Mouse (Mus musculus) olfactory bulb, adult 2 months (tissue): Measurements from ENCODE around the gene Sema3e. TPM values are rescaled to one million over a fixed set of nuclear protein-coding genes. Genes with fewer than 3 reads are reported as not detected.

Experiments used
- H3K27ac ChIP-seq: fragments of 200-500 bp; 2 replicates; pipeline ENCODE4 v1.5.1; 2012; ENCODE audit warnings: low read depth, low read length; ENCODE audit not compliant: insufficient read depth
- H3K4me1 ChIP-seq: fragments of 200-500 bp; 2 replicates; pipeline ENCODE4 v1.6.1; 2012; ENCODE audit warnings: low read length; ENCODE audit not compliant: control insufficient read depth, insufficient read depth
- H3K4me3 ChIP-seq: fragments of 200-500 bp; 2 replicates; pipeline ENCODE4 v1.5.1; 2012; ENCODE audit warnings: mild to moderate bottlenecking, low read depth, low read length, moderate library complexity; ENCODE audit not compliant: insufficient read depth
- CTCF ChIP-seq: fragments of 200-500 bp; IDR thresholded peaks from 2 replicates; pipeline ENCODE4 v1.5.1; 2012; ENCODE audit warnings: low read depth, mild to moderate bottlenecking, low read length, moderate library complexity; ENCODE audit not compliant: insufficient read depth
- POLR2A ChIP-seq: fragments of 200-500 bp; IDR thresholded peaks from 2 replicates; pipeline ENCODE4 v1.6.1; 2012; ENCODE audit warnings: mild to moderate bottlenecking, low read depth, low read length, moderate library complexity; ENCODE audit not compliant: insufficient read depth
- WGBS: fragments of 180-500 bp; shearing (Covaris S2); methylation state at CpG from one replicate; pipeline ENCODE4 v1.1.7; 2018; 5-methylcytosine and 5-hydroxymethylcytosine counted together
- polyA plus RNA-seq: library from polyadenylated mRNA; stranded (reverse); fragments of >200 nt; gene quantifications from 2 replicates; pipeline ENCODE4 v1.2.4, GENCODE M21; 2012; ENCODE audit warnings: low replicate concordance; ENCODE audit not compliant: missing spikeins, insufficient read depth, insufficient read length

Gene Sema3e
- polyA plus RNA-seq, 1 experiment, result not detected

DNA sequence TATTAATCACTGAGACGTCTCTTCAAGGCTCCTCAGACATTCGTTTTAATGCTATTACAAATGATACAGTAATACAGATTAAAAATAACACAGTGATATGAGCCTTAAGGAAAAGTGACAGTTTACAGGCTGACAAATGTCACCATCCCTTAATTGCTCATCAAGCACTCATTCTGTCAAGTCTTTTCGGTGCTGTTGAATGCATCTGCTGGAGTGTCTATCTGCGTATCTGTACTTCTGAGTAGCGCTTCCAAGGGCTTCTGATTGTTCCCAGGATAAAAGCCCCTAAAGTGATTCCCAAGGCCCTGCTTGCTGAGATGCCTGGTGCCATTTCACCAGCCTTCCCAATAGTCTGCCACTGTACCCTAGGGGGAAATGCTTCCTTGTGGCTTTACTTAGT lies 29.4 kb downstream of the Sema3e start:
- H3K4me3 ChIP-seq, result no peak overlapping the region
- 86% methylated on average over 5 of the region's 5 CpGs for WGBS
- no peak overlapping the region for H3K27ac ChIP-seq
- TF ChIP-seq POLR2A (no peak), CTCF (no peak)
- no peaks in the 10 kb centered on the region for H3K4me1 ChIP-seq

DNA sequence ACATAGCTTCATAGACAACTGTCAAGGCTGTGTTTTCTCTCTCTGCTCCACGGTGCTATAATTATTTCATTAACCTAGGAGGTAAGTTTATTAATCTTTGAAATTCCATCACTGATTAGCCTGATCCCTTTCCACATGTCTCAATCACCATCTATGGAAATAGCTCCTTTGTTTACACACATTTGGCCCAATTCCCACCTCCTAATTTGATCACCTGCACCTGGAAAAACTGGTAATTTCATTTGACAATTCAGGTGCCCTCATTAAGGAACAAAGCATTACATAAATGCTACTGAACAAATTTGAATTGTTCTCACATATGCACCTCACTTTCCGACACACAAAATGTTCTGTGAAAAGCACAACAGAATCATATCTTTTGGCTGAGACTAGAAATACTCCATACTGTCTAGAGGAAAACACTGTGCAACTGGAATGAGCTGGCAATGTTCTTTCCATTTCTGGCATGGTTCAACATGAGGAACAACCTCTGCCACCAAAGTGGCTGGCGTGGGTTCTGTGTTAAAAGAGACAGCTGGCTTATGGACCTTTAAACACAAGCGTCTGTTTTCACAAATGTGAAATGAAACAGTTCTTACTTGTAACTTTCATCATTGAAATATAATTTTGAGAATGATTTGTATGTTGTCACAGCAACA lies 34.9 kb downstream of the Sema3e start:
- WGBS, result 70% methylated on average over 4 of the region's 4 CpGs
- no peaks in the 10 kb centered on the region for H3K4me1 ChIP-seq
- TF ChIP-seq CTCF, result no peak
- no peak for TF ChIP-seq POLR2A
- no peak overlapping the region for H3K4me3 ChIP-seq
- H3K27ac ChIP-seq, result no peak overlapping the region

DNA sequence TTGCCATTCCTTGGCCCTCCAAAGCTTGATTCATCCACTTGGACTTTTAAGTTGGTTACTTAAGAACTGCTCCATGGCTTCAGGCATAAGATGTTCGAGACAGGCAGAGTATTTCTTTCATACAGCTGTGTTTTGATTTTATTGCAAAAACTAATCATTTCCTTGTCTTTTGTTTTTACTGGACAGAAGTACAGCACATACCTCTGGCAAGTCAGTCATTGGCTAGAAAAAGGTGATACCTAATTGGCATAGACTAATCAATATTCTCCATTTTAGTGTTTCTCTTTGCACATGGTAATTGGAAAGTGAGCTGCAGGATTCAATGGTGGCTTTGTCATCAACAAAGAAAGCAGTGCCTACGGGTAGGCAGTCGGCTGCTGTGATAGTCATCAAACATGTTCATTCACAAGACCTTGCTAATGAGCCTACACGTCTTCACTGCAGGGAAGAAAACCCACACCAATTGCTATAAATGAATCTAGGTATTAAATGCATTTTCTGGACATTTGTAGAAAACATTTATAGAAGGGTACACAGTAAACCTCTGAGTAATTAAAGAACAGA lies 37.9 kb downstream of the Sema3e start:
- H3K27ac ChIP-seq, result no peak overlapping the region
- WGBS, result 53% methylated on average over 4 of the region's 4 CpGs
- TF ChIP-seq CTCF (no peak), POLR2A (no peak)
- no peak overlapping the region for H3K4me3 ChIP-seq
- H3K4me1 ChIP-seq, result no peaks in the 10 kb centered on the region

DNA sequence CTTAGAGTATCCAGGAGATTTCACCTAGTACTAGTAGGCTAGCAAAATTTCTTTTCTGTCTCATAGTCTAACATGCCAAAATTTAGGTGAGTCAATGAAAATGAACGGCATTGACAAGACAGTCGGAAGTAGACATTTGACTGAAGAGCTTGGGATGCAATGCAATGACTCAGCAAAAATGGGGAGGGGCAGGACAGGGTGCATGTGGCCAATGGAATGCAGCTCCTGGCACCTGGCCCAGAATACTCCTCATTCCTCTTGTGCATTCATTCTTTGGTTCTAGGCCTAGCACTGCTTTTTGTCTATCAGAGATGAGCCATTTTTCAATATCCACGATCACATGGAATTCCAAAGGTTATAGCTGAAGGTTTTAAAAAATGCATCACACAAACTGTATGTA lies 48.1 kb downstream of the Sema3e start:
- no peak overlapping the region for H3K27ac ChIP-seq
- WGBS, result 86% methylated on average over 3 of the region's 3 CpGs
- TF ChIP-seq CTCF, result no peak
- TF ChIP-seq POLR2A, result no peak
- H3K4me1 ChIP-seq, result no peaks in the 10 kb centered on the region
- no peak overlapping the region for H3K4me3 ChIP-seq

DNA sequence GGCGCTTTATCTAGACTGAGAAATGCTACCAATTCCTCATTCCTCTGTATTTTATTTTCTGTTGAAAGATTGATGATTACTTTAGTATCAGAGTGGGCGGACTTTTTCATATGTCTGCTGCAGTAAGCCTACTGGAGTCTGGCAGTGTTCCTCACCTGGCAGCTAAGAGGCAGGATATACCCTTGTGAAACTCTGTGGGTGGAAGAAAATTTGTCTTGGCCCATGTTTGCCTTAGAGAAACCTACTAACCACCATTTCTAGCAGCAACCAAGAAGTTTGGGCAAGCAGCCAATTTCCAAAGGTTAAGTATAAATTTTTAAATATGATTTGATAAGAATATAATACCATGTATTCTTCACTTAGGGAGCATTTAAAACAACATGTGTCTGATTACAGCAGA lies 63.0 kb downstream of the Sema3e start:
- no peak for TF ChIP-seq CTCF
- TF ChIP-seq POLR2A, result no peak
- no peak overlapping the region for H3K27ac ChIP-seq
- no peak overlapping the region for H3K4me3 ChIP-seq
- 88% methylated on average over 2 of the region's 2 CpGs for WGBS
- H3K4me1 ChIP-seq, result peaks cover 3% of the 10 kb centered on the region; the same call in 1 of the 2 replicates

DNA sequence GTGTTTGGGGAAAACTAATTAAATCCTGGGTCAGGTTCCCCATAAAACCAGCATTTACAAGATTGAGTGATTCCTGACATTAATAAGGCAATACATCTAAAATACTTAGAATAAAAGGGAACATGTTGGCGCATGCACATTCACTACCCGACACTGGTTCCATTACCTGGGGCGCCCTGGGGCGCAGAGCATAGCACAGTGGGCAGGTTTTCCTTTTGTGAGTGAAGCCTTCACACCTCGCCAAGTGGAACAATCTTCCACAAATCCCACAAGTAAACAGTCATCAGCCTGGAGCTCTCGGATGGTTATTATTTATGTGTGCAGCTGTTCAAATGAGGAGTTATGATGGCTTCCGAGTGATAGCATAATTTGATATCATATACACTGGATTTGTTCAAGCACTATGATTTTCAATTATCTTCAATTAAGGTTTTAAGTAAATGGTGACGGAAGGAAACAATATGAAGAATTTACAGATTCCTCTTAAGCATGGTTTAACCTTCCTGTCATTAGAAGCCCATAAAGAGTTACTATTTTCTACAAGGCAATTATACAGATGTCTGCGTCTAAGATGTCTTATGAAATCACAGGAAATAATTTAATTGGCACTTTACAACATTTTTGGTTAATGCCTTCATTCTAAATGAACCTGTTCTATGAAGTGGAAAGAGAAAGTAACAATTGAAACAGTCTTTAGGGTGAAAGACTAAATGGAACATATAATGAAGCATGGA lies 65.0 kb downstream of the Sema3e start:
- H3K4me3 ChIP-seq, result no peak overlapping the region
- H3K27ac ChIP-seq, result no peak overlapping the region
- 88% methylated on average over 9 of the region's 9 CpGs for WGBS
- peaks cover 3% of the 10 kb centered on the region; the same call in 1 of the 2 replicates for H3K4me1 ChIP-seq
- no peak for TF ChIP-seq POLR2A
- TF ChIP-seq CTCF, result no peak

DNA sequence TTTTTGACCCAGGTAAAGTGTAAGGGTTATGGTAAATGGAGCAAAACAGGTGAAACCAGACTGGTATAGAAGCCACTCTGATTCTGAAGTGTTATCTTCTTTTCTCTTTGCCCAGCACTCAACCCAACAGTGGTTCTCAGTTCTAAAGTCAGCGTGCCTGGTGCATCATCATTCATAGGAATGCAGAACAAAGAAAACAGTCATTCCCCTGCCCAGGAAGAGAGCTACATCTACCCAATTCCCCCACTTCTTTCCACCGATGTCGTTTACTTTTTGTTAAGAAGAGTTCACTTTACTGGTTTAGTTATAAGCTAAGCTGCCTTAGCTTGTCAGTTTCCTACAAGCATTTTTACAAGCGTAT lies 65.5 kb downstream of the Sema3e start:
- TF ChIP-seq CTCF, result no peak
- no peak overlapping the region for H3K4me3 ChIP-seq
- H3K27ac ChIP-seq, result no peak overlapping the region
- WGBS, result 84% methylated on average over 4 of the region's 4 CpGs
- peaks cover 3% of the 10 kb centered on the region; the same call in 1 of the 2 replicates for H3K4me1 ChIP-seq

DNA sequence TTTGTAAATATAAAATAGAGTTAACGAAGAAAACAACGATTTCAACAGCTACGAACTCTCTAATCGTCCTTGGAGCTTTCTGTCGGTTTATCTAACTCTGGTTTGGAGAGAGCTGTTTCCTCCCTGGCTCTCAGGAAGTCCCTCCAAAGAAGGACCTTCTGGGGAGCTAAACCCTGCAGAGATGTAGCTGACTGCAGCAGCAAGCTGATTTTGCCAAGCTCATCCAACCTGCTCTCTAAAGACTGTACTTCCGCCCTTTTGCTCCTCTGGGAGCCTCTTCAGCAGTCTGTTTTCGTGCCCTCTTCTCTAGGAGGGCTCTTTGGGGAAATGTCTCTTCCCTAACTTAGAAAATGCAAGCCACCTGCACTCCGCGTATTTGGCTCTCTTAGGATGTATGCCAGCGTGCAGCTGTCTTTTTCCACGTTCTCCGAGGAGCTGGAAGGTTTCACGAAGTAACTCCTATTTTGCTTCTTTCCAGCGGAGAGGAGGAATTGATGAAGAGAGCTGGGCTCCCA lies 67.2 kb downstream of the Sema3e start:
- H3K27ac ChIP-seq, result peak overlapping the region; percentile 36
- peaks cover 3% of the 10 kb centered on the region; the same call in 1 of the 2 replicates for H3K4me1 ChIP-seq
- 38% methylated on average over 14 of the region's 14 CpGs for WGBS
- TF ChIP-seq CTCF, result no peak
- TF ChIP-seq POLR2A, result no peak
- H3K4me3 ChIP-seq, result peak overlapping the region; percentile 10

DNA sequence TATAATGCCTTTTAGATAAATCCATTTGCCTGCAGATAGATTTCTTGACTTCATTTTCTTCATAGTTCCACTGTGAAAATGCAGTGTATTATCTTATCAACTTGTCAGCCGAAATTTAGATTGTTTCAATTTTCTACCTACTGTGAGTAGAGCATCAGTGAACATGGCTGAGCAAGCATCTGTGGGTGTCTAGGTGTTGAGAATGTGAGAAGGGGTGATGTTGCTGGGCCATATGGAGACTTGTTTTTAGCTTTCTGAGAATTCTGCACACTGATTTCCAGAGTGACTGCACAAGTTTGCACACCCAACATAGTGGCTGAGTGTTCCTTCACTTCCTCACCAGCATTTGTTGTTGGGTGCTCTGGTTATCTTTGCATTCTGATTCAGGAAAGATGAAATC lies 71.1 kb downstream of the Sema3e start:
- Histone ChIP-seq H3K27ac (no peak overlapping the region), H3K4me1 (peaks cover 3% of the 10 kb centered on the region; the same call in 1 of the 2 replicates), H3K4me3 (no peak overlapping the region)
- no peak for TF ChIP-seq CTCF
- no peak for TF ChIP-seq POLR2A
- WGBS, result 94% methylated on average over 1 of the region's 1 CpGs
